Mouse (Mus musculus) cortical plate, adult 2 months (tissue): ENCODE measurements around the gene Pnlip.

ENCODE experiments used
- CTCF ChIP-seq: fragments of 200-500 bp; IDR thresholded peaks from 2 replicates; pipeline ENCODE4 v1.5.1; 2011; ENCODE audit warnings: mild to moderate bottlenecking, control low read depth, low read length; ENCODE audit not compliant: insufficient read depth; ENCODE audit errors: extremely low read depth
- POLR2A ChIP-seq: fragments of 200-500 bp; IDR thresholded peaks from 2 replicates; pipeline ENCODE4 v1.6.1; 2011; ENCODE audit warnings: mild to moderate bottlenecking, low read length, control low read depth; ENCODE audit not compliant: insufficient read depth; ENCODE audit errors: extremely low read depth

DNA sequence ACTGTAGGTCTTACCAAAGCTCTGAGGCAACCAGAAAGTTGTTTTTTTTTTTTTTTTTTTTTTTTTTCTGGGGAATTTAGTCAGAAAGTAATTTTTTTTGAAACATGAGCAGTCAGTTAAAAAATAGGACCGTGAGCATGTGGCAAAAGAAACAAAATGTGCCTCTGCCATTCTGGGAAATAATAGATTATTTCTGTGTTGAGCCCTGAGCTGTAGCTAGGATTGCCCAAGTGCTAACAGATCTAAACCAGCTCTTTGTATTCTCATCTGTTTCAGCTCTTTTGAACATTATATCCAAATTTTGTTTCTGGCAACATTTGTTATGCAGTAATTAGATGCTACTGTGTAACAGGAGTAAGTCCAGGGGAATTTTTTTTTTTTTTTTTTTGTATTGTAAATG is 30.7 kb upstream of the Pnlip start:
- no peak for TF ChIP-seq CTCF
- no peak for TF ChIP-seq POLR2A
